Mouse (Mus musculus): ENCODE measurements at regions not wholly inside any gene's neighbourhood (a gene's known extent, or its start where the extent isn't known, plus 50 kb on each side); places are given as distances from the start of the nearest gene placed in this dataset.

GRCm38 (mm10) chr5:83780419-83780818 is 425.4 kb upstream of the Tecrl start:
- Histone ChIP-seq H3K4me2 (replicated peaks; ENCODE audit: low read depth, low read length) (no peak overlapping the region), H3K4me1 (ENCODE audit: control insufficient read depth, insufficient read depth, low read length) (no peaks in the 10 kb centered on the region), H3K27ac (ENCODE audit: low read depth, low read length) (no peak overlapping the region), H3K9me3 (ENCODE audit: control insufficient read depth, low read length) (no peaks in the 10 kb centered on the region), H3K4me3 (ENCODE audit: low read length) (no peak overlapping the region), H3K9ac (ENCODE audit: low read depth, low read length) (no peak overlapping the region), H3K27me3 (ENCODE audit: control insufficient read depth, insufficient read depth, low read length) (no peaks in the 10 kb centered on the region), H3K36me3 (ENCODE audit: control insufficient read depth, insufficient read depth, low read length) (no peaks in the 10 kb centered on the region)
- no peak for ATAC-seq (ENCODE audit: low FRiP score, low TSS enrichment)
- WGBS: 28% methylated on average over 1 of the region's 1 CpGs

GRCm38 (mm10) chr5:83778310-83778972 is 423.4 kb upstream of the Tecrl start:
- H3K9me3 ChIP-seq (ENCODE audit: control insufficient read depth, low read length): no peaks in the 10 kb centered on the region
- H3K9ac ChIP-seq (ENCODE audit: low read depth, low read length): no peak overlapping the region
- H3K27me3 ChIP-seq (ENCODE audit: control insufficient read depth, insufficient read depth, low read length): no peaks in the 10 kb centered on the region
- no peak overlapping the region for H3K4me3 ChIP-seq (ENCODE audit: low read length)
- H3K36me3 ChIP-seq (ENCODE audit: control insufficient read depth, insufficient read depth, low read length): no peaks in the 10 kb centered on the region
- ATAC-seq (ENCODE audit: low FRiP score, low TSS enrichment): no peak
- H3K4me1 ChIP-seq (ENCODE audit: control insufficient read depth, insufficient read depth, low read length): no peaks in the 10 kb centered on the region
- 31% methylated on average over 3 of the region's 3 CpGs for WGBS
- no peak overlapping the region for H3K4me2 ChIP-seq (replicated peaks; ENCODE audit: low read depth, low read length)
- no peak overlapping the region for H3K27ac ChIP-seq (ENCODE audit: low read depth, low read length)

- H3K36me3 ChIP-seq (ENCODE audit: control insufficient read depth, insufficient read depth, low read length): no peaks in the 10 kb centered on the region
- H3K4me3 ChIP-seq (ENCODE audit: low read length): no peak overlapping the region
- no peak for ATAC-seq (ENCODE audit: low FRiP score, low TSS enrichment)
- H3K27me3 ChIP-seq (ENCODE audit: control insufficient read depth, insufficient read depth, low read length): no peaks in the 10 kb centered on the region
- no peak overlapping the region for H3K4me2 ChIP-seq (replicated peaks; ENCODE audit: low read depth, low read length)
- WGBS: 81% methylated on average over 3 of the region's 3 CpGs
- no peaks in the 10 kb centered on the region for H3K9me3 ChIP-seq (ENCODE audit: control insufficient read depth, low read length)
- no peak overlapping the region for H3K27ac ChIP-seq (ENCODE audit: low read depth, low read length)
- no peak overlapping the region for H3K9ac ChIP-seq (ENCODE audit: low read depth, low read length)
- no peaks in the 10 kb centered on the region for H3K4me1 ChIP-seq (ENCODE audit: control insufficient read depth, insufficient read depth, low read length)
These were observed 386.9 kb upstream of the Tecrl start for GRCm38 (mm10) chr5:83741913-83742312.

- no peak overlapping the region for H3K4me3 ChIP-seq (ENCODE audit: low read length)
- no peak overlapping the region for H3K9ac ChIP-seq (ENCODE audit: low read depth, low read length)
- no peaks in the 10 kb centered on the region for H3K4me1 ChIP-seq (ENCODE audit: control insufficient read depth, insufficient read depth, low read length)
- WGBS: 72% methylated on average over 1 of the region's 1 CpGs
- no peak for ATAC-seq (ENCODE audit: low FRiP score, low TSS enrichment)
- no peak overlapping the region for H3K4me2 ChIP-seq (replicated peaks; ENCODE audit: low read depth, low read length)
- H3K27me3 ChIP-seq (ENCODE audit: control insufficient read depth, insufficient read depth, low read length): no peaks in the 10 kb centered on the region
- H3K36me3 ChIP-seq (ENCODE audit: control insufficient read depth, insufficient read depth, low read length): no peaks in the 10 kb centered on the region
- no peaks in the 10 kb centered on the region for H3K9me3 ChIP-seq (ENCODE audit: control insufficient read depth, low read length)
- no peak overlapping the region for H3K27ac ChIP-seq (ENCODE audit: low read depth, low read length)
These were observed 340.4 kb upstream of the Tecrl start for GRCm38 (mm10) chr5:83695383-83695782.

- no peak for ATAC-seq (ENCODE audit: low FRiP score, low TSS enrichment)
- no peak overlapping the region for H3K4me2 ChIP-seq (replicated peaks; ENCODE audit: low read depth, low read length)
- H3K4me1 ChIP-seq (ENCODE audit: control insufficient read depth, insufficient read depth, low read length): no peaks in the 10 kb centered on the region
- no peak overlapping the region for H3K4me3 ChIP-seq (ENCODE audit: low read length)
- H3K27me3 ChIP-seq (ENCODE audit: control insufficient read depth, insufficient read depth, low read length): no peaks in the 10 kb centered on the region
- H3K36me3 ChIP-seq (ENCODE audit: control insufficient read depth, insufficient read depth, low read length): no peaks in the 10 kb centered on the region
- H3K9ac ChIP-seq (ENCODE audit: low read depth, low read length): no peak overlapping the region
- H3K9me3 ChIP-seq (ENCODE audit: control insufficient read depth, low read length): no peaks in the 10 kb centered on the region
- no peak overlapping the region for H3K27ac ChIP-seq (ENCODE audit: low read depth, low read length)
These were observed 337.3 kb upstream of the Tecrl start for GRCm38 (mm10) chr5:83692286-83692685.

GRCm38 (mm10) chr5:83678373-83678772 is 323.4 kb upstream of the Tecrl start:
- no peaks in the 10 kb centered on the region for H3K27me3 ChIP-seq (ENCODE audit: control insufficient read depth, insufficient read depth, low read length)
- H3K4me2 ChIP-seq (replicated peaks; ENCODE audit: low read depth, low read length): no peak overlapping the region
- no peak overlapping the region for H3K9ac ChIP-seq (ENCODE audit: low read depth, low read length)
- 83% methylated on average over 6 of the region's 6 CpGs for WGBS
- no peaks in the 10 kb centered on the region for H3K9me3 ChIP-seq (ENCODE audit: control insufficient read depth, low read length)
- no peak overlapping the region for H3K4me3 ChIP-seq (ENCODE audit: low read length)
- no peak overlapping the region for H3K27ac ChIP-seq (ENCODE audit: low read depth, low read length)
- ATAC-seq (ENCODE audit: low FRiP score, low TSS enrichment): no peak
- H3K4me1 ChIP-seq (ENCODE audit: control insufficient read depth, insufficient read depth, low read length): no peaks in the 10 kb centered on the region
- no peaks in the 10 kb centered on the region for H3K36me3 ChIP-seq (ENCODE audit: control insufficient read depth, insufficient read depth, low read length)

GRCm38 (mm10) chr5:83659091-83659490 is 304.1 kb upstream of the Tecrl start:
- Histone ChIP-seq H3K27ac (ENCODE audit: low read depth, low read length) (no peak overlapping the region), H3K9ac (ENCODE audit: low read depth, low read length) (no peak overlapping the region), H3K4me3 (ENCODE audit: low read length) (no peak overlapping the region), H3K36me3 (ENCODE audit: control insufficient read depth, insufficient read depth, low read length) (no peaks in the 10 kb centered on the region), H3K27me3 (ENCODE audit: control insufficient read depth, insufficient read depth, low read length) (no peaks in the 10 kb centered on the region), H3K4me2 (replicated peaks; ENCODE audit: low read depth, low read length) (no peak overlapping the region), H3K9me3 (ENCODE audit: control insufficient read depth, low read length) (no peaks in the 10 kb centered on the region), H3K4me1 (ENCODE audit: control insufficient read depth, insufficient read depth, low read length) (no peaks in the 10 kb centered on the region)
- 76% methylated on average over 2 of the region's 2 CpGs for WGBS
- ATAC-seq (ENCODE audit: low FRiP score, low TSS enrichment): no peak

GRCm38 (mm10) chr5:83651329-83651728 is 296.3 kb upstream of the Tecrl start:
- H3K27ac ChIP-seq (ENCODE audit: low read depth, low read length): no peak overlapping the region
- no peak overlapping the region for H3K4me2 ChIP-seq (replicated peaks; ENCODE audit: low read depth, low read length)
- no peak overlapping the region for H3K4me3 ChIP-seq (ENCODE audit: low read length)
- H3K9ac ChIP-seq (ENCODE audit: low read depth, low read length): no peak overlapping the region
- H3K36me3 ChIP-seq (ENCODE audit: control insufficient read depth, insufficient read depth, low read length): no peaks in the 10 kb centered on the region
- H3K4me1 ChIP-seq (ENCODE audit: control insufficient read depth, insufficient read depth, low read length): no peaks in the 10 kb centered on the region
- no peaks in the 10 kb centered on the region for H3K27me3 ChIP-seq (ENCODE audit: control insufficient read depth, insufficient read depth, low read length)
- no peak for ATAC-seq (ENCODE audit: low FRiP score, low TSS enrichment)
- no peaks in the 10 kb centered on the region for H3K9me3 ChIP-seq (ENCODE audit: control insufficient read depth, low read length)
- 45% methylated on average over 2 of the region's 2 CpGs for WGBS

- no peaks in the 10 kb centered on the region for H3K9me3 ChIP-seq (ENCODE audit: control insufficient read depth, low read length)
- no peak overlapping the region for H3K4me2 ChIP-seq (replicated peaks; ENCODE audit: low read depth, low read length)
- no peak overlapping the region for H3K9ac ChIP-seq (ENCODE audit: low read depth, low read length)
- no peaks in the 10 kb centered on the region for H3K4me1 ChIP-seq (ENCODE audit: control insufficient read depth, insufficient read depth, low read length)
- no peak overlapping the region for H3K27ac ChIP-seq (ENCODE audit: low read depth, low read length)
- no peaks in the 10 kb centered on the region for H3K27me3 ChIP-seq (ENCODE audit: control insufficient read depth, insufficient read depth, low read length)
- 79% methylated on average over 7 of the region's 7 CpGs for WGBS
- ATAC-seq (ENCODE audit: low FRiP score, low TSS enrichment): no peak
- no peak overlapping the region for H3K4me3 ChIP-seq (ENCODE audit: low read length)
- H3K36me3 ChIP-seq (ENCODE audit: control insufficient read depth, insufficient read depth, low read length): no peaks in the 10 kb centered on the region
These were observed 267.8 kb upstream of the Tecrl start for GRCm38 (mm10) chr5:83622612-83623374.

All from kidney, embryonic 14.5 days (tissue).